Mouse (Mus musculus): ENCODE results near the gene Zfpm1. TPM values are rescaled to one million over a fixed set of nuclear protein-coding genes. Genes with fewer than 3 reads are reported as not detected.

Gene Zfpm1
- polyA plus RNA-seq, 1 experiment from 2014 or later = 2.3 TPM

- 64% methylated on average over 4 of the region's 4 CpGs for WGBS
- Histone ChIP-seq H3K4me2 (replicated peaks; ENCODE audit: low read depth) (no peak overlapping the region), H3K36me3 (ENCODE audit: control insufficient read depth, insufficient read depth, low read length) (no peaks in the 10 kb centered on the region), H3K27me3 (ENCODE audit: control insufficient read depth, insufficient read depth, low read length) (no peaks in the 10 kb centered on the region), H3K9me3 (ENCODE audit: control insufficient read depth, low read length) (no peaks in the 10 kb centered on the region), H3K27ac (replicated peaks) (no peak overlapping the region), H3K9ac (ENCODE audit: low read length) (no peak overlapping the region), H3K4me3 (ENCODE audit: low read depth, low read length) (no peak overlapping the region), H3K4me1 (replicated peaks; ENCODE audit: control insufficient read depth, insufficient read depth) (peaks cover 4% of the 10 kb centered on the region; the same call in 1 of the 2 replicates)
- TF ChIP-seq CTCF (IDR thresholded peaks at IDR 0.05; ENCODE audit: low read depth) (no peak), EP300 (optimal IDR thresholded peaks at IDR 0.05) (no peak)
- ATAC-seq (ENCODE audit: low FRiP score, low TSS enrichment) = no peak
- DNase-seq (ENCODE audit: low spot score) = no peak
Measured at GRCm38 (mm10) chr8:122243310-122243709, 38.6 kb upstream of the Zfpm1 start.

DNA sequence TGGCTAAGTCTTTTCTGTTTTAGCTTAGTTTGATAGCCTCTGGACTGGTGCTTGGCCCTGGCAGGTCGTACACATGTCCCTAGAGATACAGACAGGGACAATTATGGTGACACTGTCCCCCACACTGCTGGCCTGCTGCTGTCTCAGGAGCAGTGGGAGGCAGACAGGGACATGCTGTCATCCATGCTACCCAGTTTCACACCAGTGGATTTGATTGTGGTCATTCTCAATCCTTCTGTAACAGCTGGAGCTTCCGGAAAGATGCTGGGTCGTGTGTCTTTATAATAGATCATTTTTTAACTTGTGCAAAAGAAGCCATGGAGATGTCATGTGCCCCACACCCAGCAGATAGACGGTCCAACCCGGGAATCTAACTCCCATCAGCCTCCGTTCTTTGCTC lies 36.8 kb upstream of the Zfpm1 start:
- H3K27ac ChIP-seq (replicated peaks) = no peak overlapping the region
- H3K4me1 ChIP-seq (replicated peaks; ENCODE audit: control insufficient read depth, insufficient read depth) = no peaks in the 10 kb centered on the region
- no peaks in the 10 kb centered on the region for H3K36me3 ChIP-seq (ENCODE audit: control insufficient read depth, insufficient read depth, low read length)
- H3K9me3 ChIP-seq (ENCODE audit: control insufficient read depth, low read length) = no peaks in the 10 kb centered on the region
- H3K27me3 ChIP-seq (ENCODE audit: control insufficient read depth, insufficient read depth, low read length) = no peaks in the 10 kb centered on the region
- TF ChIP-seq EP300 (optimal IDR thresholded peaks at IDR 0.05) (no peak), CTCF (IDR thresholded peaks at IDR 0.05; ENCODE audit: low read depth) (no peak)
- 72% methylated on average over 6 of the region's 6 CpGs for WGBS
- no peak overlapping the region for H3K4me2 ChIP-seq (replicated peaks; ENCODE audit: low read depth)
- ATAC-seq (ENCODE audit: low FRiP score, low TSS enrichment) (no peak), DNase-seq (ENCODE audit: low spot score) (no peak)
- H3K9ac ChIP-seq (ENCODE audit: low read length) = no peak overlapping the region; the same call in 1 of the 2 replicates
- H3K4me3 ChIP-seq (ENCODE audit: low read depth, low read length) = no peak overlapping the region

DNA sequence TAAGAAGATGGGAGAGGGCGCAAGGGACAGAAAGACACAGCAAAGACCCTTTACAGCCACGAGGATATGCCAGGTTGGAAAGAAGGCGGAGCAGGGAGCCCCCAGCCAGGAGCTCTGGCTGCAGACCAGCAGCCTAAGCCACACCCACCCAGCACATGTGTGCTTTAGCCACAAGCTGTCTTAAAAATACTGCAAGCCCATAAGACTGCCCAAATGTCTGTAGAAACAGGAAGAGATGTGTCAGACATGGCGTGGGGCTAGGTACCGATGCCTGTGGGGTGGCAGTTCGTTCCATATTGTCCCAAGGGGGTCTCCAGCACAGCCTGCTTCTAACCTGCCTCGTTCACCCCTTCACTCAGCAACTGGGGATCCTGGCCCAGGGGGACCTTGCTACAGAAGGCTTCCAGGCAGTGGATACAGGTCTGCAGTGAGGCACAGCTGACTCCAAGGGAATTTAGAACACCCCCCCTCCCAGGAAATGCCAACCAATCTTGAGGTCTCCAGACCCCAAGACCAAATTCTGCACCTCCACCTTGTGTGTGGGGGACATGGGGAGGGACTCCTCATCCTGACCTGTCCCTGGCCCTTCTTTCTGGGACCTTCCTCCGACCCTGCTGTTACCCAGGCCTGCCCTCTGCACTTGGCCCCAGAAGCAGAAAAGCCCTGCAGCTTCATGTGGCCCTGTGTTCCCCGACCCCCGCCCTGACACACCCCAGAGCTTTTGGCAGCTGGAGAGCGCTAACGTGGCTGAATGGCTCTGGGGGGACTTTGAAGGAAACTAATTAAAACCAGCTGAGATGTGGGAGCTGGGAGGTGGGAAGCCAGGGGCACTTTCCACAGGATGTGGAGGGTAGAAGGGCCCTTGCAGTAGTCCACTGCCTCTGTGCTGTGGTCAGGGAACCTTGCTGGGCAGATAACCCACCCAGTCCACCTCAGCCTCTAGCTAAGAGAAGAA lies 35.4 kb upstream of the Zfpm1 start:
- 38% methylated on average over 12 of the region's 12 CpGs for WGBS
- no peak for ATAC-seq (ENCODE audit: low FRiP score, low TSS enrichment)
- TF ChIP-seq CTCF (IDR thresholded peaks at IDR 0.05; ENCODE audit: low read depth) (no peak), EP300 (optimal IDR thresholded peaks at IDR 0.05) (no peak)
- no peak overlapping the region for H3K9ac ChIP-seq (ENCODE audit: low read length)
- H3K4me3 ChIP-seq (ENCODE audit: low read depth, low read length) = no peak overlapping the region
- DNase-seq (ENCODE audit: low spot score) = no peak
- H3K27ac ChIP-seq (replicated peaks) = no peak overlapping the region
- no peaks in the 10 kb centered on the region for H3K4me1 ChIP-seq (replicated peaks; ENCODE audit: control insufficient read depth, insufficient read depth)
- H3K27me3 ChIP-seq (ENCODE audit: control insufficient read depth, insufficient read depth, low read length) = no peaks in the 10 kb centered on the region
- no peaks in the 10 kb centered on the region for H3K9me3 ChIP-seq (ENCODE audit: control insufficient read depth, low read length)
- no peak overlapping the region for H3K4me2 ChIP-seq (replicated peaks; ENCODE audit: low read depth)
- H3K36me3 ChIP-seq (ENCODE audit: control insufficient read depth, insufficient read depth, low read length) = no peaks in the 10 kb centered on the region

GRCm38 (mm10) chr8:122251739-122252138 lies 30.2 kb upstream of the Zfpm1 start:
- Histone ChIP-seq H3K4me3 (ENCODE audit: low read depth, low read length) (no peak overlapping the region), H3K36me3 (ENCODE audit: control insufficient read depth, insufficient read depth, low read length) (no peaks in the 10 kb centered on the region), H3K9me3 (ENCODE audit: control insufficient read depth, low read length) (no peaks in the 10 kb centered on the region), H3K27ac (replicated peaks) (no peak overlapping the region), H3K9ac (ENCODE audit: low read length) (no peak overlapping the region), H3K4me2 (replicated peaks; ENCODE audit: low read depth) (no peak overlapping the region), H3K4me1 (replicated peaks; ENCODE audit: control insufficient read depth, insufficient read depth) (no peaks in the 10 kb centered on the region), H3K27me3 (ENCODE audit: control insufficient read depth, insufficient read depth, low read length) (no peaks in the 10 kb centered on the region)
- DNase-seq (ENCODE audit: low spot score) = no peak
- 92% methylated on average over 1 of the region's 1 CpGs for WGBS
- no peak for ATAC-seq (ENCODE audit: low FRiP score, low TSS enrichment)
- no peak for TF ChIP-seq CTCF (IDR thresholded peaks at IDR 0.05; ENCODE audit: low read depth)
- TF ChIP-seq EP300 (optimal IDR thresholded peaks at IDR 0.05) = no peak

GRCm38 (mm10) chr8:122252366-122252765 lies 29.6 kb upstream of the Zfpm1 start:
- Histone ChIP-seq H3K9me3 (ENCODE audit: control insufficient read depth, low read length) (no peaks in the 10 kb centered on the region), H3K4me3 (ENCODE audit: low read depth, low read length) (no peak overlapping the region), H3K36me3 (ENCODE audit: control insufficient read depth, insufficient read depth, low read length) (no peaks in the 10 kb centered on the region), H3K4me2 (replicated peaks; ENCODE audit: low read depth) (no peak overlapping the region), H3K27ac (replicated peaks) (no peak overlapping the region), H3K27me3 (ENCODE audit: control insufficient read depth, insufficient read depth, low read length) (no peaks in the 10 kb centered on the region), H3K9ac (ENCODE audit: low read length) (no peak overlapping the region), H3K4me1 (replicated peaks; ENCODE audit: control insufficient read depth, insufficient read depth) (no peaks in the 10 kb centered on the region)
- ATAC-seq (ENCODE audit: low FRiP score, low TSS enrichment) (no peak), DNase-seq (ENCODE audit: low spot score) (no peak)
- WGBS = 54% methylated on average over 5 of the region's 5 CpGs
- no peak for TF ChIP-seq CTCF (IDR thresholded peaks at IDR 0.05; ENCODE audit: low read depth)
- TF ChIP-seq EP300 (optimal IDR thresholded peaks at IDR 0.05) = no peak

- H3K9ac ChIP-seq (ENCODE audit: low read length) = no peak overlapping the region
- H3K4me2 ChIP-seq (replicated peaks; ENCODE audit: low read depth) = no peak overlapping the region
- TF ChIP-seq EP300 (optimal IDR thresholded peaks at IDR 0.05) (no peak), CTCF (IDR thresholded peaks at IDR 0.05; ENCODE audit: low read depth) (peak; percentile 99)
- no peak overlapping the region for H3K27ac ChIP-seq (replicated peaks)
- ATAC-seq (ENCODE audit: low FRiP score, low TSS enrichment) (no peak), DNase-seq (ENCODE audit: low spot score) (peak; percentile 79)
- H3K27me3 ChIP-seq (ENCODE audit: control insufficient read depth, insufficient read depth, low read length) = no peaks in the 10 kb centered on the region
- no peaks in the 10 kb centered on the region for H3K36me3 ChIP-seq (ENCODE audit: control insufficient read depth, insufficient read depth, low read length)
- H3K4me1 ChIP-seq (replicated peaks; ENCODE audit: control insufficient read depth, insufficient read depth) = no peaks in the 10 kb centered on the region
- H3K4me3 ChIP-seq (ENCODE audit: low read depth, low read length) = no peak overlapping the region
- no peaks in the 10 kb centered on the region for H3K9me3 ChIP-seq (ENCODE audit: control insufficient read depth, low read length)
- 73% methylated on average over 2 of the region's 2 CpGs for WGBS
Measured at GRCm38 (mm10) chr8:122259351-122259750, 22.6 kb upstream of the Zfpm1 start.
